Mouse (Mus musculus) urinary bladder, postnatal 25 days (tissue): ENCODE data around the gene Nfatc4.

Experiments
- DNase-seq: peaks from one replicate; pipeline ENCODE4 v3.0.0; 2022; ENCODE audit warnings: low spot score

The Nfatc4 gene

GRCm38 (mm10) chr14:55822991-55823762, at the start of gene Nfatc4:
Gene Nfatc4, plus strand, starts transcription at chr14:55823144.
- DNase-seq, result peak; percentile 76

- no peak for DNase-seq
These were observed 46.2 kb upstream of the Nfatc4 start for GRCm38 (mm10) chr14:55776711-55777110.

- no peak for DNase-seq
These were observed 45.8 kb upstream of the Nfatc4 start for GRCm38 (mm10) chr14:55777176-55777575.

- DNase-seq, result no peak
These were observed 45.1 kb upstream of the Nfatc4 start for GRCm38 (mm10) chr14:55777806-55778205.

- no peak for DNase-seq
These were observed 44.3 kb upstream of the Nfatc4 start for GRCm38 (mm10) chr14:55778686-55779085.

GRCm38 (mm10) chr14:55779656-55780055, 43.3 kb upstream of the Nfatc4 start:
- DNase-seq, result no peak

- peak; percentile 3 for DNase-seq
These were observed 42.2 kb upstream of the Nfatc4 start for GRCm38 (mm10) chr14:55780736-55781135.

GRCm38 (mm10) chr14:55781310-55781709, 41.6 kb upstream of the Nfatc4 start:
- peak; percentile 58 for DNase-seq

- peak; percentile 2 for DNase-seq
These were observed 40.5 kb upstream of the Nfatc4 start for GRCm38 (mm10) chr14:55782361-55782960.

GRCm38 (mm10) chr14:55783171-55783957, 39.6 kb upstream of the Nfatc4 start:
- peak; percentile 11 for DNase-seq

- DNase-seq, result peak; percentile 2
These were observed 39.0 kb upstream of the Nfatc4 start, which contains the start of gene Adcy4 for GRCm38 (mm10) chr14:55783958-55784235. Gene Adcy4, minus strand, starts transcription at chr14:55784095.

GRCm38 (mm10) chr14:55785195-55785594, 37.7 kb upstream of the Nfatc4 start:
- DNase-seq, result peak; percentile 2

- peak; percentile 2 for DNase-seq
These were observed 35.2 kb upstream of the Nfatc4 start for GRCm38 (mm10) chr14:55787731-55788130.

GRCm38 (mm10) chr14:55788256-55789050, 34.5 kb upstream of the Nfatc4 start, which contains the start of gene Ripk3:
Gene Ripk3, minus strand, starts transcription at chr14:55788865.
- peak; percentile 38 for DNase-seq

- no peak for DNase-seq
These were observed 29.5 kb upstream of the Nfatc4 start for GRCm38 (mm10) chr14:55793461-55793860.

- DNase-seq, result peak; percentile 5
These were observed 29.0 kb upstream of the Nfatc4 start for GRCm38 (mm10) chr14:55793946-55794345.

- DNase-seq, result peak; percentile 3
These were observed 27.4 kb upstream of the Nfatc4 start for GRCm38 (mm10) chr14:55795380-55796163.

GRCm38 (mm10) chr14:55814885-55815284, 8.1 kb upstream of the Nfatc4 start:
- peak; percentile 69 for DNase-seq

GRCm38 (mm10) chr14:55815310-55815751, 7.6 kb upstream of the Nfatc4 start:
- peak; percentile 77 for DNase-seq

- DNase-seq, result peak; percentile 2
These were observed 3.0 kb upstream of the Nfatc4 start for GRCm38 (mm10) chr14:55819845-55820405.

GRCm38 (mm10) chr14:55820576-55820975, 2.4 kb upstream of the Nfatc4 start:
- peak; percentile 2 for DNase-seq
